Mouse (Mus musculus) embryonic fibroblast, embryonic 13.5 days (primary cell): ENCODE results near the gene Cd3eap.

ENCODE experiments used
- CTCF ChIP-seq: IDR thresholded peaks from 2 replicates; pipeline ENCODE4 v1.5.1; 2011; ENCODE audit warnings: mild to moderate bottlenecking, control low read depth, low read length, moderate library complexity, borderline replicate concordance; ENCODE audit not compliant: insufficient read depth
- POLR2A ChIP-seq: IDR thresholded peaks from 2 replicates; pipeline ENCODE4 v1.6.1; 2011; ENCODE audit warnings: low read depth, mild to moderate bottlenecking, control low read depth, low read length, moderate library complexity

DNA sequence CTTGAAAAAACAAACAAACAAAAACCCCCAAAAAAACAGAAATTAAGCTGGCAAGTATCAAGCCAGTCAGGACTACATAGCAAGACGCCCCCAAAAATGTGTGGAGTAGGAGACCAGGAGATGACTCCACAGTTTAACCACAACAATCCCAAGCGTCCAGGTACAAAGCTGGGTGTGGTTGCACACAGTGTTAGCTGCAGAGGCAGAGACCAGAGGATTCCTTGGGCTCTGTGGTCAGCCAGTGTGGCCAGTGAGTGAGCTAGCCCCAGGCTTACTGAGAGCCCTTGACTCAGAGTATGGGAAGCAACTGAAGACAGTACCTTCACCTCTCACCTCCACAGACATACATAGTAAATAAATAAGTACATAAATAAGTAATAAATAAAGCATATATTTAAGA lies 27.4 kb downstream of the Cd3eap start:
- TF ChIP-seq POLR2A (no peak), CTCF (no peak)
